Mouse (Mus musculus) MEL (cell line): Measurements from ENCODE around the gene Kmt5c. TPM values are rescaled to one million over a fixed set of nuclear protein-coding genes. Genes with fewer than 3 reads are reported as not detected.
A peak's percentile ranks its signal among the peaks of the same experiment; 100 is the strongest.

Experiments used
- DNase-seq: peaks from one replicate; pipeline ENCODE4 v3.0.0; 2011; ENCODE audit warnings: low read depth, low spot score
- H3K27ac ChIP-seq: 2 replicates; pipeline ENCODE4 v1.5.1; 2012; ENCODE audit warnings: low read depth, mild to moderate bottlenecking, control low read depth, low read length, moderate library complexity; ENCODE audit not compliant: control insufficient read depth
- H3K27me3 ChIP-seq, 2 experiments: fragments of 150-350 bp in 1 of 2; sonication (generic) in 1 of 2; 2 replicates each; pipeline ENCODE4 v1.6.1; 2012; ENCODE audit warnings: low read length in 2 of 2, mild to moderate bottlenecking in 2 of 2, improper control_type of control experiment in 1 of 2, moderate library complexity in 1 of 2; ENCODE audit not compliant: insufficient read depth in 2 of 2, control insufficient read depth in 1 of 2
- H3K36me3 ChIP-seq, 2 experiments: 2 replicates each; pipeline ENCODE4 v1.6.1; 2012 to 2014; ENCODE audit warnings: low read length in 2 of 2, improper control_type of control experiment in 1 of 2, inconsistent platforms in 1 of 2, mild to moderate bottlenecking in 1 of 2; ENCODE audit not compliant: insufficient read depth in 2 of 2, control insufficient read depth in 1 of 2
- H3K4me1 ChIP-seq, 2 experiments: fragments of 150-350 bp in 1 of 2; sonication (generic) in 1 of 2; 2 replicates each; pipeline ENCODE4 v1.6.1; 2012; ENCODE audit warnings: low read length in 2 of 2, improper control_type of control experiment in 1 of 2, mild to moderate bottlenecking in 1 of 2; ENCODE audit not compliant: insufficient read depth in 2 of 2, control insufficient read depth in 1 of 2
- H3K4me3 ChIP-seq, 2 experiments: fragments of 150-350 bp in 1 of 2; sonication (generic) in 1 of 2; 2 replicates each; pipeline ENCODE4 v1.5.1; 2012; ENCODE audit warnings: low read depth in 2 of 2, low read length in 2 of 2, mild to moderate bottlenecking in 2 of 2, moderate library complexity in 2 of 2, control low read depth in 1 of 2, improper control_type of control experiment in 1 of 2; ENCODE audit not compliant: control insufficient read depth in 1 of 2, insufficient read depth in 1 of 2
- H3K79me2 ChIP-seq: 2 replicates; pipeline ENCODE4 v1.6.1; 2012; ENCODE audit warnings: mild to moderate bottlenecking, low read length, moderate library complexity; ENCODE audit not compliant: control insufficient read depth, poor library complexity, insufficient read depth
- H3K9ac ChIP-seq: 2 replicates; pipeline ENCODE4 v1.6.1; 2012; ENCODE audit warnings: low read depth, mild to moderate bottlenecking, control low read depth, low read length, moderate library complexity; ENCODE audit not compliant: control insufficient read depth, poor library complexity, severe bottlenecking
- H3K9me3 ChIP-seq: fragments of 150-350 bp; sonication (generic); replicated peaks from 2 replicates; pipeline ENCODE4 v1.6.1; 2012; ENCODE audit warnings: mild to moderate bottlenecking, low read length, improper control_type of control experiment, moderate library complexity; ENCODE audit not compliant: insufficient read depth
- BHLHE40 ChIP-seq: IDR thresholded peaks from 2 replicates; pipeline ENCODE4 v1.6.1; 2012; ENCODE audit warnings: low read depth, mild to moderate bottlenecking, inconsistent platforms, low read length, improper control_type of control experiment, borderline replicate concordance
- CHD1 ChIP-seq: IDR thresholded peaks from 2 replicates; pipeline ENCODE4 v1.6.1; 2012; ENCODE audit warnings: low read depth, mild to moderate bottlenecking, inconsistent platforms, low read length, improper control_type of control experiment
- CTCF ChIP-seq, 3 experiments: IDR thresholded peaks in 2 of 3; conservative IDR thresholded peaks in 1 of 3; 2 replicates each; pipeline ENCODE4 v1.5.1; 2011 to 2012; ENCODE audit warnings: low read length in 3 of 3, low read depth in 2 of 3, mild to moderate bottlenecking in 2 of 3, improper control_type of control experiment in 1 of 3, inconsistent platforms in 1 of 3, mixed read lengths in 1 of 3, moderate library complexity in 1 of 3; ENCODE audit not compliant: control insufficient read depth in 1 of 3, insufficient read depth in 1 of 3, poor library complexity in 1 of 3, severe bottlenecking in 1 of 3
- E2F4 ChIP-seq: IDR thresholded peaks from 2 replicates; pipeline ENCODE4 v1.6.1; 2011; ENCODE audit warnings: low read depth, low read length, improper control_type of control experiment, borderline replicate concordance
- ELF1 ChIP-seq: IDR thresholded peaks from 2 replicates; pipeline ENCODE4 v1.6.1; 2014; ENCODE audit warnings: low read depth, mild to moderate bottlenecking, inconsistent platforms, low read length, improper control_type of control experiment, moderate library complexity
- EP300 ChIP-seq, 2 experiments: IDR thresholded peaks; 2 replicates each; pipeline ENCODE4 v1.6.1; 2011; ENCODE audit warnings: improper control_type of control experiment in 2 of 2, low read length in 2 of 2, low read depth in 1 of 2, mild to moderate bottlenecking in 1 of 2
- ETS1 ChIP-seq: IDR thresholded peaks from 2 replicates; pipeline ENCODE4 v1.6.1; 2012; ENCODE audit warnings: low read depth, mild to moderate bottlenecking, inconsistent platforms, low read length, improper control_type of control experiment, moderate library complexity
- GABPA ChIP-seq: IDR thresholded peaks from 2 replicates; pipeline ENCODE4 v1.6.1; 2012; ENCODE audit warnings: low read depth, mild to moderate bottlenecking, inconsistent platforms, low read length, improper control_type of control experiment, moderate library complexity
- GATA1 ChIP-seq: IDR thresholded peaks from 2 replicates; pipeline ENCODE4 v1.6.1; 2011; ENCODE audit warnings: low read depth, low read length, improper control_type of control experiment
- HCFC1 ChIP-seq: IDR thresholded peaks from 2 replicates; pipeline ENCODE4 v1.6.1; 2012; ENCODE audit warnings: low read depth, mild to moderate bottlenecking, inconsistent platforms, low read length, improper control_type of control experiment, moderate library complexity
- JUND ChIP-seq: IDR thresholded peaks from 2 replicates; pipeline ENCODE4 v1.6.1; 2011; ENCODE audit warnings: low read depth, mild to moderate bottlenecking, improper control_type of control experiment, low read length
- KAT2A ChIP-seq: conservative IDR thresholded peaks from 2 replicates; pipeline ENCODE4 v1.6.1; 2012; ENCODE audit warnings: low read depth, low read length, improper control_type of control experiment, inconsistent platforms
- MAFK ChIP-seq: IDR thresholded peaks from 2 replicates; pipeline ENCODE4 v1.6.1; 2011; ENCODE audit warnings: low read depth, mild to moderate bottlenecking, low read length, improper control_type of control experiment, borderline replicate concordance
- MAX ChIP-seq: IDR thresholded peaks from 2 replicates; pipeline ENCODE4 v1.6.1; 2011; ENCODE audit warnings: low read length, improper control_type of control experiment
- MAZ ChIP-seq: IDR thresholded peaks from 2 replicates; pipeline ENCODE4 v1.6.1; 2012; ENCODE audit warnings: low read depth, mild to moderate bottlenecking, inconsistent platforms, low read length, improper control_type of control experiment
- MEF2A ChIP-seq: IDR thresholded peaks from 2 replicates; pipeline ENCODE4 v1.6.1; 2014; ENCODE audit warnings: low read depth, mild to moderate bottlenecking, inconsistent platforms, low read length, improper control_type of control experiment; ENCODE audit not compliant: poor library complexity, insufficient replicate concordance, severe bottlenecking; ENCODE audit errors: extremely low read depth
- MXI1 ChIP-seq: IDR thresholded peaks from 2 replicates; pipeline ENCODE4 v1.6.1; 2011; ENCODE audit warnings: mild to moderate bottlenecking, low read depth, low read length, improper control_type of control experiment
- MYC ChIP-seq: IDR thresholded peaks from 2 replicates; pipeline ENCODE4 v1.6.1; 2011; ENCODE audit warnings: low read depth, mild to moderate bottlenecking, low read length, improper control_type of control experiment, moderate library complexity
- NELFE ChIP-seq: IDR thresholded peaks from 2 replicates; pipeline ENCODE4 v1.6.1; 2011; ENCODE audit warnings: low read depth, low read length, improper control_type of control experiment
- NRF1 ChIP-seq: IDR thresholded peaks from 2 replicates; pipeline ENCODE4 v1.6.1; 2014; ENCODE audit warnings: low read depth, mild to moderate bottlenecking, inconsistent platforms, low read length, improper control_type of control experiment, moderate library complexity; ENCODE audit not compliant: poor library complexity, insufficient read depth, severe bottlenecking
- POLR2AphosphoS2 ChIP-seq: IDR thresholded peaks from 2 replicates; pipeline ENCODE4 v1.6.1; 2011; ENCODE audit warnings: low read length, improper control_type of control experiment
- POLR2AphosphoS5 ChIP-seq: IDR thresholded peaks from 2 replicates; pipeline ENCODE4 v1.6.1; 2012; ENCODE audit warnings: low read depth, borderline replicate concordance, mild to moderate bottlenecking, inconsistent platforms, low read length, moderate library complexity, mixed read lengths
- RAD21 ChIP-seq: IDR thresholded peaks from 2 replicates; pipeline ENCODE4 v1.6.1; 2011; ENCODE audit warnings: mild to moderate bottlenecking, low read depth, low read length, improper control_type of control experiment
- RCOR1 ChIP-seq: IDR thresholded peaks from 2 replicates; pipeline ENCODE4 v1.6.1; 2012; ENCODE audit warnings: low read depth, mild to moderate bottlenecking, inconsistent platforms, low read length, improper control_type of control experiment
- SIN3A ChIP-seq: IDR thresholded peaks from 2 replicates; pipeline ENCODE4 v1.6.1; 2012; ENCODE audit warnings: low read length, improper control_type of control experiment, inconsistent platforms
- SMC3 ChIP-seq: IDR thresholded peaks from 2 replicates; pipeline ENCODE4 v1.6.1; 2011; ENCODE audit warnings: low read depth, low read length, improper control_type of control experiment
- TAL1 ChIP-seq: IDR thresholded peaks from 2 replicates; pipeline ENCODE4 v1.6.1; 2012; ENCODE audit warnings: mild to moderate bottlenecking, inconsistent platforms, low read length, moderate library complexity, mixed read lengths
- TBP ChIP-seq: IDR thresholded peaks from 2 replicates; pipeline ENCODE4 v1.8.0; 2011; ENCODE audit warnings: low read depth, low read length, improper control_type of control experiment
- TCF12 ChIP-seq: IDR thresholded peaks from 2 replicates; pipeline ENCODE4 v1.6.1; 2014; ENCODE audit warnings: low read depth, mild to moderate bottlenecking, inconsistent platforms, low read length, improper control_type of control experiment, moderate library complexity
- UBTF ChIP-seq: IDR thresholded peaks from 2 replicates; pipeline ENCODE4 v1.6.1; 2012; ENCODE audit warnings: low read depth, mild to moderate bottlenecking, inconsistent platforms, low read length, improper control_type of control experiment, moderate library complexity, borderline replicate concordance; ENCODE audit not compliant: insufficient read depth
- USF1 ChIP-seq: IDR thresholded peaks from 2 replicates; pipeline ENCODE4 v1.6.1; 2014; ENCODE audit warnings: low read depth, mild to moderate bottlenecking, inconsistent platforms, low read length, improper control_type of control experiment, moderate library complexity
- USF2 ChIP-seq, 2 experiments: IDR thresholded peaks; 2 replicates each; pipeline ENCODE4 v1.6.1; 2011 to 2012; ENCODE audit warnings: improper control_type of control experiment in 2 of 2, low read length in 2 of 2, borderline replicate concordance in 1 of 2, inconsistent platforms in 1 of 2, low read depth in 1 of 2, mild to moderate bottlenecking in 1 of 2; ENCODE audit not compliant: insufficient read depth in 1 of 2
- ZC3H11A ChIP-seq: IDR thresholded peaks from 2 replicates; pipeline ENCODE4 v1.6.1; 2012; ENCODE audit warnings: low read depth, mild to moderate bottlenecking, inconsistent platforms, low read length, improper control_type of control experiment
- ZKSCAN1 ChIP-seq: IDR thresholded peaks from 2 replicates; pipeline ENCODE4 v1.6.1; 2012; ENCODE audit warnings: low read depth, mild to moderate bottlenecking, inconsistent platforms, low read length, improper control_type of control experiment, moderate library complexity
- ZMIZ1 ChIP-seq: IDR thresholded peaks from 2 replicates; pipeline ENCODE4 v1.6.1; 2012; ENCODE audit warnings: low read depth, mild to moderate bottlenecking, inconsistent platforms, low read length, improper control_type of control experiment, moderate library complexity
- ZNF384 ChIP-seq: IDR thresholded peaks from 2 replicates; pipeline ENCODE4 v1.6.1; 2012; ENCODE audit warnings: low read depth, mild to moderate bottlenecking, inconsistent platforms, low read length, improper control_type of control experiment
- polyA plus RNA-seq, 2 experiments: library from polyadenylated mRNA; stranded (reverse) in 1 of 2; unstranded in 1 of 2; fragments of >175 nt in 1 of 2; fragments of >200 nt in 1 of 2; gene quantifications; 2 replicates each; pipeline versions ENCODE4 v1.2.1 to v1.2.4; 2012; ENCODE audit warnings: low replicate concordance in 2 of 2, low read depth in 1 of 2; ENCODE audit not compliant: insufficient read length in 2 of 2, insufficient read depth in 1 of 2, missing spikeins in 1 of 2
- total RNA-seq: library from RNA; depleted of rRNA; stranded (reverse); fragments of 300-350 nt; gene quantifications from 2 replicates; pipeline ENCODE4 v1.2.3, GENCODE M21; 2012

Gene Kmt5c
- total and polyA plus RNA-seq, 3 experiments, result 21.8 to 60.2 TPM; not detected in 1

- Histone ChIP-seq H3K36me3 (peaks cover 9 to 10% of the 10 kb centered on the region in 2 experiments), H3K79me2 (peaks cover 24% of the 10 kb centered on the region), H3K4me3 (peak overlapping the region; percentile 86 to 96), H3K27me3 (no peaks in the 10 kb centered on the region), H3K9me3 (no peaks in the 10 kb centered on the region), H3K27ac (peak overlapping the region; percentile 84), H3K4me1 (peaks cover 0 to 11% of the 10 kb centered on the region in 2 experiments; a peak in 3 of 4 replicates), H3K9ac (peak overlapping the region; percentile 93)
- peak; percentile 69 for DNase-seq
- TF ChIP-seq SMC3, result no peak
- TF ChIP-seq GATA1, result no peak
- no peak for TF ChIP-seq TAL1
- TF ChIP-seq ZC3H11A, result no peak
- TF ChIP-seq HCFC1, result no peak
- no peak for TF ChIP-seq USF2 (IDR thresholded peaks at IDR 0.05; ENCODE audit: borderline replicate concordance in 1 of 2, insufficient read depth in 1 of 2, low read depth in 1 of 2, low read length in 2 of 2)
- TF ChIP-seq MAX, result no peak
- TF ChIP-seq ZKSCAN1, result no peak
- TF ChIP-seq JUND, result no peak
- TF ChIP-seq NRF1, result no peak
- no peak for TF ChIP-seq NELFE
- no peak for TF ChIP-seq ELF1
- no peak for TF ChIP-seq BHLHE40
- TF ChIP-seq POLR2AphosphoS2, result peak; percentile 68; the same call in 1 of the 2 replicates
- peak; percentile 61; the same call in 1 of the 2 replicates for TF ChIP-seq ZMIZ1
- TF ChIP-seq RCOR1, result no peak
- TF ChIP-seq UBTF, result no peak
- no peak for TF ChIP-seq USF1
- no peak for TF ChIP-seq CTCF (IDR thresholded peaks at IDR 0.05 in 2 of 3, conservative IDR thresholded peaks at IDR 0.05 in 1 of 3; ENCODE audit: control insufficient read depth in 1 of 3, insufficient read depth in 1 of 3, low read depth in 2 of 3, low read length in 3 of 3, poor library complexity in 1 of 3, severe bottlenecking in 1 of 3)
- no peak for TF ChIP-seq KAT2A
- TF ChIP-seq TCF12, result no peak
- TF ChIP-seq MXI1, result no peak
- TF ChIP-seq MYC, result 0 out of 2 replicates have a peak, but pooled peaks have one; percentile 21
- TF ChIP-seq CHD1, result 0 out of 2 replicates have a peak, but pooled peaks have one; percentile 26
- 0 out of 2 replicates have a peak, but pooled peaks have one; percentile 34 for TF ChIP-seq MAZ
- 0 out of 2 replicates have a peak, but pooled peaks have one; percentile 37 for TF ChIP-seq TBP
- no peak for TF ChIP-seq E2F4
- no peak for TF ChIP-seq ZNF384
- TF ChIP-seq GABPA, result no peak
- TF ChIP-seq ETS1, result 0 out of 2 replicates have a peak, but pooled peaks have one; percentile 13
- no peak for TF ChIP-seq MAFK
- peak; percentile 34; the same call in 1 of the 2 replicates for TF ChIP-seq SIN3A
- TF ChIP-seq RAD21, result no peak
- TF ChIP-seq POLR2AphosphoS5, result no peak
- no peak for TF ChIP-seq EP300 (IDR thresholded peaks at IDR 0.05; ENCODE audit: low read depth in 1 of 2, low read length in 2 of 2)
- TF ChIP-seq MEF2A, result no peak
These were observed 54.8 kb downstream of the Kmt5c start for GRCm38 (mm10) chr7:4794631-4795168.
